Mouse (Mus musculus) kidney, postnatal 0 days (tissue): ENCODE measurements around the gene H2al2b. TPM values are rescaled to one million over a fixed set of nuclear protein-coding genes. Genes with fewer than 3 reads are reported as not detected.
"Not testable (repeated sequence)": the region's sequence is repeated elsewhere in the genome, so short reads cannot be mapped to it uniquely, and the experiment has no call there.

Experiments
- ATAC-seq: fragments of 200-750 bp; cut with Nextera tagmentation; replicated peaks from 2 replicates; pipeline ENCODE4 v1.8.0; 2017; ENCODE audit warnings: low read depth, moderate number of reproducible peaks, moderate TSS enrichment, moderate library complexity; ENCODE audit not compliant: low FRiP score
- DNase-seq: peaks from one replicate; pipeline ENCODE4 v3.0.0-alpha.2; 2016; ENCODE audit warnings: low spot score
- H3K27ac ChIP-seq: fragments of 300-500 bp; sonication (generic); 2 replicates; pipeline ENCODE4 v1.5.1; 2014; ENCODE audit warnings: mild to moderate bottlenecking
- H3K27me3 ChIP-seq: fragments of 300-500 bp; sonication (generic); 2 replicates; pipeline ENCODE4 v1.6.1; 2014; ENCODE audit warnings: low read length, mixed read lengths; ENCODE audit not compliant: insufficient read depth
- H3K36me3 ChIP-seq: fragments of 300-500 bp; sonication (generic); 2 replicates; pipeline ENCODE4 v1.6.1; 2014; ENCODE audit warnings: low read length, mixed read lengths; ENCODE audit not compliant: insufficient read depth
- H3K4me1 ChIP-seq: fragments of 300-500 bp; sonication (generic); replicated peaks from 2 replicates; pipeline ENCODE4 v1.6.1; 2014; ENCODE audit warnings: antibody characterized with exemption, low read length, mixed read lengths; ENCODE audit not compliant: insufficient read depth
- H3K4me2 ChIP-seq: fragments of 300-500 bp; sonication (generic); 2 replicates; pipeline ENCODE4 v1.6.1; 2014; ENCODE audit warnings: mild to moderate bottlenecking, low read length, moderate library complexity, mixed read lengths
- H3K4me3 ChIP-seq: fragments of 300-500 bp; sonication (generic); replicated peaks from 2 replicates; pipeline ENCODE4 v1.5.1; 2014; ENCODE audit warnings: low read depth, low read length
- H3K9ac ChIP-seq: fragments of 300-500 bp; sonication (generic); 2 replicates; pipeline ENCODE4 v1.6.1; 2014; ENCODE audit warnings: low read depth, low read length
- H3K9me3 ChIP-seq: fragments of 300-500 bp; sonication (generic); replicated peaks from 2 replicates; pipeline ENCODE4 v1.6.1; 2016; ENCODE audit warnings: low read length, inconsistent platforms, mixed read lengths
- WGBS: fragments of 180-500 bp; shearing (Covaris S2); extraction: QIAGEN DNeasy Blood & Tissue Kit; methylation state at CpG from one replicate; pipeline ENCODE4 v1.1.7; 2014; 5-methylcytosine and 5-hydroxymethylcytosine counted together
- polyA plus RNA-seq: library from polyadenylated mRNA; unstranded; fragments of >200 nt; fragmentation: Nextera tagmentation; extraction: Ambion mirVana; gene quantifications from 2 replicates; pipeline ENCODE4 v1.2.1, GENCODE M21; 2015

H2al2b gene
- not detected in 2 replicates for polyA plus RNA-seq

DNA sequence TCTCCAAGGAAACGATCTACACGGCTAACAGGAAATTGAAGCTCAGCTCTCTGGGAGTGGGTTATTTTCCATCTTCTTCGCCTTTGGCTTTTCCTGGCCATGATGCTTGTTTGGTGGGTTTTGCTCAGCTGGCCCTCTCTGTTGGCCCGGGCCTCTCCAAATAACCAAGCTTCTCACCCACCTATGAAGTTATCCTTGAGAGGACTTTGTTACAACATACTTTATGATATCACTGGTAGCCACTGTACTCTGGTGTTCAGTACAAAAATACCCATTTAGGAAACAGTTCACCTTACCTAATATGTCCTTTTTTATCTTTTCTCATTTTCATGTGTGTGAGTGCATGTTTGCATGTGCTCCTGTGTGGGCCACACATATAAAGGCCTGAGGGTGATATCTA lies at the start of gene H2al2b:
TSS of gene H2al2b (minus strand) at position 101 of the 400 bp plus-strand sequence.
- no CpG with 5 or more reads among the region's 4 CpGs for WGBS

More for the DNA sequence above, at the start of gene H2al2b:
- not testable (repeated sequence) for H3K9me3 ChIP-seq, H3K27me3 ChIP-seq, H3K4me1 ChIP-seq, H3K4me3 ChIP-seq, DNase-seq, H3K4me2 ChIP-seq, ATAC-seq, H3K9ac ChIP-seq, H3K27ac ChIP-seq, H3K36me3 ChIP-seq

Other genes starting within 250 kb of the H2al2b start
- gene H2al2c, start 121.6 kb downstream of the H2al2b start, polyA plus RNA-seq, result not detected in 2 replicates
- gene Sry, start 57.0 kb downstream of the H2al2b start, polyA plus RNA-seq, result not detected in 2 replicates
- gene Gm4064, start 75.5 kb upstream of the H2al2b start, polyA plus RNA-seq, result not detected in 2 replicates
- not detected in 2 replicates for gene Rbmy, start 110.0 kb upstream of the H2al2b start, polyA plus RNA-seq
- gene Gm10256, start 110.0 kb upstream of the H2al2b start, polyA plus RNA-seq, result 0.34 TPM in 1 of 2 replicates, not detected in the other
- gene Gm10352, start 180.3 kb upstream of the H2al2b start, polyA plus RNA-seq, result not detected in 2 replicates
- not detected in 2 replicates for gene Gm29289, start 211.9 kb upstream of the H2al2b start, polyA plus RNA-seq